Mouse (Mus musculus): ENCODE data around the gene Nup107. TPM values are rescaled to one million over a fixed set of nuclear protein-coding genes. Genes with fewer than 3 reads are reported as not detected.

Gene Nup107
- total and polyA plus RNA-seq, 3 experiments = 80.2 to 91.6 TPM; not detected in 1

GRCm38 (mm10) chr10:117708376-117708775 lies 84.1 kb downstream of the Nup107 start:
- no peak for TF ChIP-seq ZKSCAN1 (IDR thresholded peaks at IDR 0.05; ENCODE audit: low read depth, low read length)
- TF ChIP-seq NRF1 (IDR thresholded peaks at IDR 0.05; ENCODE audit: insufficient read depth, low read depth, low read length, poor library complexity, severe bottlenecking) = no peak
- TF ChIP-seq MAX (IDR thresholded peaks at IDR 0.05; ENCODE audit: low read length) = no peak
- TF ChIP-seq SIN3A (IDR thresholded peaks at IDR 0.05; ENCODE audit: low read length) = no peak
- TF ChIP-seq ZC3H11A (IDR thresholded peaks at IDR 0.05; ENCODE audit: low read depth, low read length) = no peak
- no peak for TF ChIP-seq TBP (IDR thresholded peaks at IDR 0.05; ENCODE audit: low read depth, low read length)
- Histone ChIP-seq H3K9ac (ENCODE audit: control insufficient read depth, low read depth, low read length, poor library complexity, severe bottlenecking) (peak overlapping the region; percentile 99), H3K9me3 (replicated peaks; ENCODE audit: insufficient read depth, low read length) (no peaks in the 10 kb centered on the region), H3K27me3 (ENCODE audit: control insufficient read depth in 1 of 2, insufficient read depth in 2 of 2, low read length in 2 of 2) (no peaks in the 10 kb centered on the region), H3K36me3 (ENCODE audit: control insufficient read depth in 1 of 2, insufficient read depth in 2 of 2, low read length in 2 of 2) (peaks cover 12 to 14% of the 10 kb centered on the region in 2 experiments), H3K4me3 (ENCODE audit: control insufficient read depth in 1 of 2, insufficient read depth in 1 of 2, low read depth in 2 of 2, low read length in 2 of 2) (peak overlapping the region in 1 of 2 experiments; percentile 85; a peak in 2 of 4 replicates), H3K27ac (ENCODE audit: control insufficient read depth, low read depth, low read length) (no peak overlapping the region), H3K79me2 (ENCODE audit: control insufficient read depth, insufficient read depth, low read length, poor library complexity) (peaks cover 39% of the 10 kb centered on the region), H3K4me1 (ENCODE audit: control insufficient read depth in 1 of 2, insufficient read depth in 2 of 2, low read length in 2 of 2) (peaks cover 0 to 8% of the 10 kb centered on the region in 2 experiments; a peak in 2 of 4 replicates)
- no peak for DNase-seq (ENCODE audit: low read depth, low spot score)

- Histone ChIP-seq H3K79me2 (ENCODE audit: control insufficient read depth, insufficient read depth, low read length, poor library complexity) (peaks cover 39% of the 10 kb centered on the region), H3K27me3 (ENCODE audit: control insufficient read depth in 1 of 2, insufficient read depth in 2 of 2, low read length in 2 of 2) (no peaks in the 10 kb centered on the region), H3K4me1 (ENCODE audit: control insufficient read depth in 1 of 2, insufficient read depth in 2 of 2, low read length in 2 of 2) (peaks cover 0 to 8% of the 10 kb centered on the region in 2 experiments; a peak in 2 of 4 replicates), H3K4me3 (ENCODE audit: control insufficient read depth in 1 of 2, insufficient read depth in 1 of 2, low read depth in 2 of 2, low read length in 2 of 2) (no peak overlapping the region), H3K36me3 (ENCODE audit: control insufficient read depth in 1 of 2, insufficient read depth in 2 of 2, low read length in 2 of 2) (peaks cover 14 to 19% of the 10 kb centered on the region in 2 experiments), H3K27ac (ENCODE audit: control insufficient read depth, low read depth, low read length) (no peak overlapping the region), H3K9me3 (replicated peaks; ENCODE audit: insufficient read depth, low read length) (no peaks in the 10 kb centered on the region), H3K9ac (ENCODE audit: control insufficient read depth, low read depth, low read length, poor library complexity, severe bottlenecking) (no peak overlapping the region)
- TF ChIP-seq ETS1 (IDR thresholded peaks at IDR 0.05; ENCODE audit: low read depth, low read length) (peak; percentile 34; the same call in 1 of the 2 replicates), POLR2AphosphoS5 (IDR thresholded peaks at IDR 0.05; ENCODE audit: borderline replicate concordance, low read depth, low read length) (no peak), MAFK (IDR thresholded peaks at IDR 0.05; ENCODE audit: borderline replicate concordance, low read depth, low read length) (peak; percentile 74; the same call in 1 of the 2 replicates), POLR2A (IDR thresholded peaks at IDR 0.05; ENCODE audit: control insufficient read depth in 1 of 2, insufficient read depth in 1 of 2, low read depth in 1 of 2, low read length in 2 of 2, poor library complexity in 1 of 2) (no peak)
- no peak for DNase-seq (ENCODE audit: low read depth, low spot score)
These were observed 85.2 kb downstream of the Nup107 start for GRCm38 (mm10) chr10:117707114-117707838.

GRCm38 (mm10) chr10:117706440-117706839 lies 86.1 kb downstream of the Nup107 start:
- Histone ChIP-seq H3K79me2 (ENCODE audit: control insufficient read depth, insufficient read depth, low read length, poor library complexity) (peaks cover 40% of the 10 kb centered on the region), H3K36me3 (ENCODE audit: control insufficient read depth in 1 of 2, insufficient read depth in 2 of 2, low read length in 2 of 2) (peaks cover 14 to 27% of the 10 kb centered on the region in 2 experiments), H3K9ac (ENCODE audit: control insufficient read depth, low read depth, low read length, poor library complexity, severe bottlenecking) (no peak overlapping the region), H3K27ac (ENCODE audit: control insufficient read depth, low read depth, low read length) (no peak overlapping the region), H3K4me3 (ENCODE audit: control insufficient read depth in 1 of 2, insufficient read depth in 1 of 2, low read depth in 2 of 2, low read length in 2 of 2) (no peak overlapping the region), H3K27me3 (ENCODE audit: control insufficient read depth in 1 of 2, insufficient read depth in 2 of 2, low read length in 2 of 2) (no peaks in the 10 kb centered on the region), H3K9me3 (replicated peaks; ENCODE audit: insufficient read depth, low read length) (no peaks in the 10 kb centered on the region), H3K4me1 (ENCODE audit: control insufficient read depth in 1 of 2, insufficient read depth in 2 of 2, low read length in 2 of 2) (peaks cover 0 to 5% of the 10 kb centered on the region in 2 experiments; a peak in 2 of 4 replicates)
- TF ChIP-seq MEF2A (IDR thresholded peaks at IDR 0.05; ENCODE audit: extremely low read depth, insufficient replicate concordance, low read depth, low read length, poor library complexity, severe bottlenecking) (no peak), KAT2A (conservative IDR thresholded peaks at IDR 0.05; ENCODE audit: low read depth, low read length) (no peak), NELFE (IDR thresholded peaks at IDR 0.05; ENCODE audit: low read depth, low read length) (no peak), GATA1 (IDR thresholded peaks at IDR 0.05; ENCODE audit: low read depth, low read length) (no peak), TAL1 (IDR thresholded peaks at IDR 0.05; ENCODE audit: low read length) (no peak), EP300 (IDR thresholded peaks at IDR 0.05; ENCODE audit: low read depth in 1 of 2, low read length in 2 of 2) (no peak), POLR2AphosphoS5 (IDR thresholded peaks at IDR 0.05; ENCODE audit: borderline replicate concordance, low read depth, low read length) (no peak), CHD1 (IDR thresholded peaks at IDR 0.05; ENCODE audit: low read depth, low read length) (no peak)
- no peak for DNase-seq (ENCODE audit: low read depth, low spot score)
